11 mouse cellular contexts compared by ENCODE assay signal in the genomic region with DNA sequence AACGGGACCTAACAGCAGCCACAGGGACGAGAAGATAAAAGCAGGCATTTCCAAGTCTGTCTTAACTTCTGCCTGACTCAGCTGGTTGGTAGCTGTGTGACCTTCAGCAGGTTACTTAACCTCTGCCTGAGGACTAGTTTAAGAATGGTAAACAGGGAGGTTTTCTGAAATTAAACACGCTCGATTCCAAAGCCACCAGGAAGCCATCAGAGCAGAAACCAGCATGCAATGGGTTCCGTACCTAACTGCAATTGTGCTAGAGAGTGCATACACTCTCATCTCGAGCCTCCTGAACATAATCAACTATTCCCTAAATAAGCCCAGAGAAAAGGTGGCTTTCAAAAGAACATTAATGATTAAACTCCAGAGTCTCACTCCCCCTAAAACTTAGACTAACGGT. TPM values are rescaled to one million over a fixed set of nuclear protein-coding genes. Genes with fewer than 3 reads are reported as not detected.
DNase-seq lines count a peak whose midpoint lies in the region; ATAC-seq and TF ChIP-seq lines count a peak whose summit lies in the region.
"Had no signal": no experiment of that assay in that cellular context is flagged by ENCODE, and none has a peak within 500 bp of the region (broad histone marks: within the 10 kb centered on the region; RNA-seq: fewer than 3 reads in every experiment).

No protein-coding gene starts in this region.

- H3K27me3 ChIP-seq in heart, embryonic 12.5 days (replicated peaks) = peaks cover 4% of the 10 kb centered on the region; the same call in 1 of the 2 replicates
- peaks cover 14% of the 10 kb centered on the region for H3K27me3 ChIP-seq in CH12.LX (replicated peaks)
- H3K27me3 ChIP-seq in hindbrain, embryonic 11.5 days (ENCODE audit: control insufficient read depth, insufficient read depth, low read length) = no peaks in the 10 kb centered on the region
- 0 out of 2 replicates have a peak, but pooled peaks cover 6% of the 10 kb centered on the region for H3K27me3 ChIP-seq in liver, postnatal 0 days (ENCODE audit: insufficient read depth, low read length)

- H3K36me3 ChIP-seq in heart, embryonic 12.5 days = no peaks in the 10 kb centered on the region
- H3K36me3 ChIP-seq in CH12.LX (replicated peaks in 1 of 2; ENCODE audit: control insufficient read depth in 1 of 2, insufficient read depth in 1 of 2, low read length in 1 of 2) = peaks cover 0 to 18% of the 10 kb centered on the region in 2 experiments
- H3K36me3 ChIP-seq in hindbrain, embryonic 11.5 days (ENCODE audit: control insufficient read depth, insufficient read depth, low read length) = no peaks in the 10 kb centered on the region
- no peaks in the 10 kb centered on the region; the same call in none of the 2 replicates for H3K36me3 ChIP-seq in liver, postnatal 0 days (replicated peaks; ENCODE audit: insufficient read depth, low read length)
- H3K36me3 ChIP-seq: G1E had no signal

- H3K27ac ChIP-seq in heart, embryonic 12.5 days (ENCODE audit: poor library complexity, severe bottlenecking) = no peak overlapping the region
- no peak overlapping the region; the same call in 1 of the 2 replicates for H3K27ac ChIP-seq in CH12.LX (ENCODE audit: insufficient read depth, low read depth)
- H3K27ac ChIP-seq in hindbrain, embryonic 11.5 days (ENCODE audit: low read depth, low read length) = no peak overlapping the region
- H3K27ac ChIP-seq in liver, postnatal 0 days (ENCODE audit: low read depth) = peak overlapping the region; percentile 89

- H3K9me3 ChIP-seq in heart, embryonic 12.5 days (replicated peaks) = no peaks in the 10 kb centered on the region
- H3K9me3 ChIP-seq in CH12.LX (replicated peaks; ENCODE audit: low read length) = no peaks in the 10 kb centered on the region
- no peaks in the 10 kb centered on the region for H3K9me3 ChIP-seq in hindbrain, embryonic 11.5 days (ENCODE audit: control insufficient read depth, low read length)
- H3K9me3 ChIP-seq in liver, postnatal 0 days (ENCODE audit: low read length) = no peaks in the 10 kb centered on the region
- H3K9me3 ChIP-seq: G1E had no signal

- DNase-seq in heart, postnatal 25 days (ENCODE audit: low spot score) = no peak
- no peak for DNase-seq in CH12.LX (ENCODE audit: extremely low read depth)
- DNase-seq in hindbrain, embryonic 11.5 days (ENCODE audit: low spot score) = no peak
- DNase-seq in liver, postnatal 0 days = no peak
- no peak for DNase-seq in adrenal gland, postnatal 36 days
- no peak for DNase-seq in left cerebral cortex, postnatal 25 days (ENCODE audit: low spot score in 2 of 2)
- no peak for DNase-seq in adrenal gland, postnatal 25 days

- intact Hi-C loops in heart, postnatal 25 days (cut with DNase I) = no loop called here
- intact Hi-C loops in left cerebral cortex, postnatal 25 days (cut with DNase I) = no loop called here

- H3K79me2 ChIP-seq in CH12.LX (replicated peaks; ENCODE audit: control insufficient read depth, extremely low read depth, insufficient read depth, poor library complexity, severe bottlenecking) = peaks cover 36% of the 10 kb centered on the region

- TF ChIP-seq EP300 in CH12.LX (IDR thresholded peaks at IDR 0.05; ENCODE audit: low read length) = no peak
- no peak for TF ChIP-seq EP300 in liver, postnatal 0 days (IDR thresholded peaks at IDR 0.05; ENCODE audit: low read depth)

- TF ChIP-seq RAD21 in CH12.LX (IDR thresholded peaks at IDR 0.05; ENCODE audit: low read depth, low read length) = no peak

- H3K4me1 ChIP-seq in heart, embryonic 12.5 days (replicated peaks) = peaks cover 63% of the 10 kb centered on the region
- peaks cover 24 to 66% of the 10 kb centered on the region in 2 experiments for H3K4me1 ChIP-seq in CH12.LX (ENCODE audit: control insufficient read depth in 1 of 2, insufficient read depth in 2 of 2)
- no peaks in the 10 kb centered on the region; the same call in 1 of the 2 replicates for H3K4me1 ChIP-seq in hindbrain, embryonic 11.5 days (replicated peaks; ENCODE audit: control insufficient read depth, insufficient read depth, low read length)
- peaks cover 7% of the 10 kb centered on the region for H3K4me1 ChIP-seq in liver, postnatal 0 days (ENCODE audit: insufficient read depth)

- in situ Hi-C loops in CH12.LX (cut with MboI; ENCODE audit: low pct_ligation_motif_present, low pct_unique_long_range_greater_than_20kb, low sequenced_read_pairs) = no loop called here

- no peak for TF ChIP-seq POLR2A in CH12.LX (IDR thresholded peaks at IDR 0.05; ENCODE audit: low read depth, low read length)

- peak overlapping the region; percentile 83 for H3K4me2 ChIP-seq in heart, embryonic 12.5 days
- peak overlapping the region; percentile 77 for H3K4me2 ChIP-seq in CH12.LX (ENCODE audit: insufficient read depth, low read depth, poor library complexity, severe bottlenecking)
- H3K4me2 ChIP-seq in hindbrain, embryonic 11.5 days (replicated peaks; ENCODE audit: low read depth, low read length) = peak overlapping the region; percentile 79
- H3K4me2 ChIP-seq in liver, postnatal 0 days (ENCODE audit: low read depth, low read length) = peak overlapping the region; percentile 63

- 28% methylated on average over 7 of the region's 7 CpGs for WGBS in heart, embryonic 12.5 days
- 27% methylated on average over 7 of the region's 7 CpGs for WGBS in hindbrain, embryonic 11.5 days
- WGBS in liver, postnatal 0 days (ENCODE audit: insufficient replicate concordance) = 21% methylated on average over 7 of the region's 7 CpGs

- peak overlapping the region; percentile 86 for H3K9ac ChIP-seq in heart, embryonic 12.5 days
- peak overlapping the region; percentile 87 for H3K9ac ChIP-seq in CH12.LX (ENCODE audit: insufficient read depth, low read depth)
- peak overlapping the region; percentile 66; the same call in 1 of the 2 replicates for H3K9ac ChIP-seq in hindbrain, embryonic 11.5 days (ENCODE audit: low read depth, low read length)
- H3K9ac ChIP-seq in liver, postnatal 0 days (replicated peaks) = peak overlapping the region; percentile 77

- dilution Hi-C loops in CH12.LX (cut with MboI; ENCODE audit: extremely low pct_ligation_motif_present, extremely low pct_unique_long_range_greater_than_20kb, low sequenced_read_pairs) = no loop called here

- ATAC-seq in heart, embryonic 12.5 days (ENCODE audit: insufficient number of reproducible peaks, low FRiP score) = no peak
- ATAC-seq in hindbrain, embryonic 11.5 days (ENCODE audit: low FRiP score) = no peak
- no peak for ATAC-seq in liver, postnatal 0 days

- H3K4me3 ChIP-seq in heart, embryonic 12.5 days = peak overlapping the region; percentile 74
- peak overlapping the region; percentile 58 to 72 (median 63) for H3K4me3 ChIP-seq in CH12.LX (replicated peaks in 1 of 3; ENCODE audit: low read depth in 2 of 3, low read length in 2 of 3, poor library complexity in 1 of 3)
- H3K4me3 ChIP-seq in hindbrain, embryonic 11.5 days (ENCODE audit: low read depth, low read length) = 0 out of 2 replicates have a peak overlapping the region, but pooled peaks have one; percentile 50
- peak overlapping the region; percentile 57 for H3K4me3 ChIP-seq in liver, postnatal 0 days (ENCODE audit: low read depth, low read length)

- no peak for TF ChIP-seq CTCF in CH12.LX (conservative IDR thresholded peaks at IDR 0.05 in 1 of 2, IDR thresholded peaks at IDR 0.05 in 1 of 2; ENCODE audit: low read depth in 2 of 2, low read length in 2 of 2)
- TF ChIP-seq CTCF in liver, postnatal 0 days (IDR thresholded peaks at IDR 0.05; ENCODE audit: low read depth) = no peak

RNA-seq across cellular contexts. Expression of a gene that starts 2.0 kb away (rescaled TPM):
- polyA plus RNA-seq in heart, embryonic 12.5 days (2016; fragmentation: Nextera tagmentation; extraction: Ambion mirVana) = 40.1 and 40.6 TPM in 2 replicates
- 10 to 100 TPM; 19.7 to 22.4 TPM for total RNA-seq in heart, postnatal 25 days (2021)
- total RNA-seq in CH12.LX (2012; rRNA removed) (63.9 and 69.9 TPM in 2 replicates), CH12.LX (2014; rRNA removed) (53.4 and 59.8 TPM in 2 replicates)
- 36.4 and 46.6 TPM in 2 replicates for polyA plus RNA-seq in CH12.LX (2012; ENCODE audit: insufficient read length, low read depth)
- 9.8 and 11.6 TPM in 2 replicates for polyA plus RNA-seq in hindbrain, embryonic 11.5 days (2014; fragmentation: Nextera tagmentation; extraction: Ambion mirVana)
- polyA plus RNA-seq in liver, postnatal 0 days (2015; fragmentation: Nextera tagmentation; extraction: Ambion mirVana) = 194 and 208 TPM in 2 replicates
- 100 to 1,000 TPM; 116 to 144 TPM for total RNA-seq in adrenal gland, postnatal 36 days (2021)
- total RNA-seq in left cerebral cortex, postnatal 25 days (2021) = 10 to 100 TPM; 86.7 to 90.7 TPM
- 75.1 and 82.0 TPM in 2 replicates for total RNA-seq in adrenal gland, postnatal 25 days (2021)
- polyA plus RNA-seq: G1E had no signal

RNA-seq across cellular contexts. Expression of a gene that starts 15.0 kb away (rescaled TPM):
- polyA plus RNA-seq in heart, embryonic 12.5 days (2016; fragmentation: Nextera tagmentation; extraction: Ambion mirVana) = 36.4 and 40.3 TPM in 2 replicates
- total RNA-seq in heart, postnatal 25 days (2021) = 10 to 100 TPM; 22.2 to 26.8 TPM
- 58.5 and 59.7 TPM in 2 replicates for total RNA-seq in CH12.LX (2012; rRNA removed)
- 41.8 and 46.6 TPM in 2 replicates for total RNA-seq in CH12.LX (2014; rRNA removed)
- polyA plus RNA-seq in CH12.LX (2012; ENCODE audit: insufficient read length, low read depth) = 46.5 and 57.4 TPM in 2 replicates
- polyA plus RNA-seq in hindbrain, embryonic 11.5 days (2014; fragmentation: Nextera tagmentation; extraction: Ambion mirVana) = 71.3 and 72.2 TPM in 2 replicates
- 43.5 and 46.2 TPM in 2 replicates for polyA plus RNA-seq in liver, postnatal 0 days (2015; fragmentation: Nextera tagmentation; extraction: Ambion mirVana)
- 10 to 100 TPM; 28.3 to 33.2 TPM for total RNA-seq in adrenal gland, postnatal 36 days (2021)
- total RNA-seq in left cerebral cortex, postnatal 25 days (2021) = 10 to 100 TPM; 38.0 to 39.7 TPM
- 27.0 and 30.0 TPM in 2 replicates for total RNA-seq in adrenal gland, postnatal 25 days (2021)

RNA-seq across cellular contexts. Expression of a gene that starts 19.0 kb away (rescaled TPM):
- 11.8 and 16.9 TPM in 2 replicates for polyA plus RNA-seq in heart, embryonic 12.5 days (2016; fragmentation: Nextera tagmentation; extraction: Ambion mirVana)
- total RNA-seq in heart, postnatal 25 days (2021) = 1 to 10 TPM; 1.4 to 2.5 TPM
- total RNA-seq in CH12.LX (2012; rRNA removed) = 0.88 and 1.1 TPM in 2 replicates
- 0.74 TPM in 1 of 2 replicates, not detected in the other for total RNA-seq in CH12.LX (2014; rRNA removed)
- polyA plus RNA-seq in CH12.LX (2012; ENCODE audit: insufficient read length, low read depth) = 0.31 and 1.2 TPM in 2 replicates
- polyA plus RNA-seq in hindbrain, embryonic 11.5 days (2014; fragmentation: Nextera tagmentation; extraction: Ambion mirVana) = 4.8 and 5.4 TPM in 2 replicates
- polyA plus RNA-seq in liver, postnatal 0 days (2015; fragmentation: Nextera tagmentation; extraction: Ambion mirVana) = 5.8 and 6.1 TPM in 2 replicates
- 1 to 10 TPM; 5.0 to 8.4 TPM for total RNA-seq in adrenal gland, postnatal 36 days (2021)
- total RNA-seq in left cerebral cortex, postnatal 25 days (2021) = 10 to 100 TPM; 11.4 to 13.1 TPM
- 4.0 TPM in 1 of 2 replicates, not detected in the other for total RNA-seq in adrenal gland, postnatal 25 days (2021)

RNA-seq across cellular contexts. Expression of a gene that starts 31.8 kb away (rescaled TPM):
- 0.19 TPM in 1 of 2 replicates, not detected in the other for polyA plus RNA-seq in heart, embryonic 12.5 days (2016; fragmentation: Nextera tagmentation; extraction: Ambion mirVana)
- total RNA-seq in heart, postnatal 25 days (2021) = not detected
- total RNA-seq in CH12.LX (2012; rRNA removed) = not detected in 2 replicates
- total RNA-seq in CH12.LX (2014; rRNA removed) = not detected in 2 replicates
- polyA plus RNA-seq in CH12.LX (2012; ENCODE audit: insufficient read length, low read depth) = not detected in 2 replicates
- not detected in 2 replicates for polyA plus RNA-seq in hindbrain, embryonic 11.5 days (2014; fragmentation: Nextera tagmentation; extraction: Ambion mirVana)
- not detected in 2 replicates for polyA plus RNA-seq in liver, postnatal 0 days (2015; fragmentation: Nextera tagmentation; extraction: Ambion mirVana)
- not detected for total RNA-seq in adrenal gland, postnatal 36 days (2021)
- total RNA-seq in left cerebral cortex, postnatal 25 days (2021) = not detected
- not detected in 2 replicates for total RNA-seq in adrenal gland, postnatal 25 days (2021)
- total RNA-seq: common myeloid progenitor, adult 5-6 weeks; G1E had no signal
- polyA plus RNA-seq: G1E; neural tube, embryonic 14.5 days had no signal

RNA-seq across cellular contexts. Expression of a gene that starts 36.8 kb away (rescaled TPM):
- 6.2 and 6.4 TPM in 2 replicates for polyA plus RNA-seq in heart, embryonic 12.5 days (2016; fragmentation: Nextera tagmentation; extraction: Ambion mirVana)
- total RNA-seq in heart, postnatal 25 days (2021) = under 1 TPM; 0.42 to 0.52 TPM
- total RNA-seq in CH12.LX (2012; rRNA removed) (not detected in 2 replicates), CH12.LX (2014; rRNA removed) (not detected in 2 replicates)
- not detected in 2 replicates for polyA plus RNA-seq in CH12.LX (2012; ENCODE audit: insufficient read length, low read depth)
- polyA plus RNA-seq in hindbrain, embryonic 11.5 days (2014; fragmentation: Nextera tagmentation; extraction: Ambion mirVana) = 0.71 and 0.91 TPM in 2 replicates
- 0.18 and 0.25 TPM in 2 replicates for polyA plus RNA-seq in liver, postnatal 0 days (2015; fragmentation: Nextera tagmentation; extraction: Ambion mirVana)
- 1 to 10 TPM in 1 of 2 experiments, under 1 TPM in 1; 0.92 to 1.4 TPM for total RNA-seq in adrenal gland, postnatal 36 days (2021)
- total RNA-seq in left cerebral cortex, postnatal 25 days (2021) = 10 to 100 TPM; 11.5 to 13.8 TPM
- 0.73 and 1.3 TPM in 2 replicates for total RNA-seq in adrenal gland, postnatal 25 days (2021)
- total RNA-seq: common myeloid progenitor, adult 5-6 weeks had no signal
- polyA plus RNA-seq: G1E had no signal
